Mouse (Mus musculus) brain, embryonic 14.5 days (tissue): ENCODE measurements around the gene Itpr3.

Source experiments
- CTCF ChIP-seq: fragments of 200-500 bp; IDR thresholded peaks from 2 replicates; pipeline ENCODE4 v1.5.1; 2012; ENCODE audit warnings: inconsistent platforms, mild to moderate bottlenecking, moderate library complexity, borderline replicate concordance; ENCODE audit not compliant: insufficient read depth, insufficient read length; ENCODE audit errors: extremely low read depth
- POLR2A ChIP-seq: fragments of 200-500 bp; IDR thresholded peaks from 2 replicates; pipeline ENCODE4 v1.6.1; 2012; ENCODE audit warnings: mild to moderate bottlenecking, inconsistent platforms, borderline replicate concordance; ENCODE audit not compliant: poor library complexity, insufficient read depth, insufficient read length, severe bottlenecking; ENCODE audit errors: extremely low read depth

- TF ChIP-seq CTCF (no peak), POLR2A (no peak)
Observed at GRCm38 (mm10) chr17:27129819-27130218, 72.7 kb downstream of the Itpr3 start.
